Mouse (Mus musculus) kidney, embryonic 16.5 days (tissue): ENCODE data around the gene Olfr322. TPM values are rescaled to one million over a fixed set of nuclear protein-coding genes. Genes with fewer than 3 reads are reported as not detected.

Experiments
- ATAC-seq: fragments of 200-750 bp; cut with Nextera tagmentation; 2 replicates; pipeline ENCODE4 v1.8.0; 2017; ENCODE audit warnings: moderate TSS enrichment; ENCODE audit not compliant: low FRiP score, low TSS enrichment
- H3K27ac ChIP-seq: fragments of 300-500 bp; sonication (generic); 2 replicates; pipeline ENCODE4 v1.5.1; 2014; ENCODE audit warnings: low read length
- H3K27me3 ChIP-seq: fragments of 300-500 bp; sonication (generic); 2 replicates; pipeline ENCODE4 v1.6.1; 2014; ENCODE audit warnings: low read length, control low read depth, mixed read lengths; ENCODE audit not compliant: insufficient read depth
- H3K36me3 ChIP-seq: fragments of 300-500 bp; sonication (generic); 2 replicates; pipeline ENCODE4 v1.6.1; 2014; ENCODE audit warnings: low read length, control low read depth, mixed read lengths; ENCODE audit not compliant: insufficient read depth
- H3K4me1 ChIP-seq: fragments of 300-500 bp; sonication (generic); 2 replicates; pipeline ENCODE4 v1.6.1; 2014; ENCODE audit warnings: low read length, control low read depth, mixed read lengths; ENCODE audit not compliant: insufficient read depth
- H3K4me2 ChIP-seq: fragments of 300-500 bp; sonication (generic); replicated peaks from 2 replicates; pipeline ENCODE4 v1.6.1; 2014; ENCODE audit warnings: low read depth, low read length
- H3K4me3 ChIP-seq: fragments of 300-500 bp; sonication (generic); 2 replicates; pipeline ENCODE4 v1.5.1; 2014; ENCODE audit warnings: mild to moderate bottlenecking, low read length
- H3K9ac ChIP-seq: fragments of 300-500 bp; sonication (generic); replicated peaks from 2 replicates; pipeline ENCODE4 v1.6.1; 2014; ENCODE audit warnings: low read length
- H3K9me3 ChIP-seq: fragments of 300-500 bp; sonication (generic); 2 replicates; pipeline ENCODE4 v1.6.1; 2016; ENCODE audit warnings: low read length, control low read depth
- WGBS: fragments of 180-500 bp; shearing (Covaris S2); extraction: QIAGEN DNeasy Blood & Tissue Kit; methylation state at CpG from one replicate; pipeline ENCODE4 v1.1.7; 2014; 5-methylcytosine and 5-hydroxymethylcytosine counted together
- polyA plus RNA-seq: library from polyadenylated mRNA; unstranded; fragments of >200 nt; fragmentation: Nextera tagmentation; extraction: Ambion mirVana; gene quantifications from 2 replicates; pipeline ENCODE4 v1.2.1, GENCODE M21; 2015

Gene Olfr322
- polyA plus RNA-seq, result 0.04 and 0.12 TPM in 2 replicates

GRCm38 (mm10) chr11:58658596-58658995 lies at the start of gene Olfr322:
Gene Olfr322 (plus strand): TSS chr11:58658782.
- Histone ChIP-seq H3K36me3 (no peaks in the 10 kb centered on the region), H3K4me3 (no peak within 1 kb of the TSS), H3K27ac (no peak within 1 kb of the TSS), H3K4me1 (0 out of 2 replicates have a peak, but pooled peaks cover 4% of the 10 kb centered on the region), H3K9ac (no peak within 1 kb of the TSS), H3K9me3 (no peaks in the 10 kb centered on the region), H3K4me2 (no peak within 1 kb of the TSS), H3K27me3 (no peaks in the 10 kb centered on the region)
- WGBS, result 80% methylated on average over 4 of the region's 4 CpGs
- no peak for ATAC-seq

DNA sequence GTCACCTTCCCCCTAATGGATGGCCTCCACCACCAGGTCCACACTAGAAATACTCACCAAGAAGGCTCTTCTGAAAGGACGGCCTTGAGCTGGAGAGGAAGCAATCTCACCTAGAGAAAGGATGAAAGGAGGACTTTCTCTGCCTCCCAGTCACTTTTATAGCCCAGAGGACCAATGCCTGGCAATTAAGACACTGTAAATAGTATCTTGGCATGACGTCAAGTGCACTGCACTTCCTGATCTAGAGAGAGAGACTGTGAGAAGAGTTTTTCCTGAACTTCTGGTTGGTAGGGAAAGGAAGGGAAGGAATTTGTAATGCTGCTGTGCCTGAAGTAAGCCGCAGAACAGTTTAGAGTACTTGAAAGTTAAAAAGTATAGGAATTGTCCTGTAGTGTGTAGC lies 45.2 kb upstream of the Olfr322 start:
- Histone ChIP-seq H3K4me2 (no peak overlapping the region), H3K27ac (no peak overlapping the region), H3K4me3 (no peak overlapping the region), H3K9ac (no peak overlapping the region), H3K27me3 (no peaks in the 10 kb centered on the region), H3K36me3 (no peaks in the 10 kb centered on the region), H3K9me3 (no peaks in the 10 kb centered on the region), H3K4me1 (no peaks in the 10 kb centered on the region)
- ATAC-seq, result no peak
- WGBS, result 49% methylated on average over 3 of the region's 3 CpGs

DNA sequence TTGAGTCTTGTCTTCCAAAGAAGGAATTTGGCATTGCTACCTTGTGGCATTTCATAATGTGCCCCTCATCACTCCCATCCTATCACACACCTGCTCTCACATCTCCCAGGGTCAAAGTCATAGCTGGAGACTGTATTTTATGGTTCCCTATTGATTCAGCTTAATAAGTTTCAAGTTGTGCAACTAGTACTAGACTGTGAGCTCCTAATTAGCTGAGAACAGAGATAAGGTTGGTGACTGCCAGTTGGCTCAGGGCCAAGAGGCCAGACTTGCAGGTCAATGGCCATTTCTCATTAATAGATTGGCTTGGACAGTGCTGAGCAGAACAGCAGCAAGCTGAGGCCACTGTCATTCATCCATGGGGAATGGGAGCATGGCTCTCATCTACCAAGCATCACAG lies 44.1 kb upstream of the Olfr322 start:
- Histone ChIP-seq H3K4me3 (no peak overlapping the region), H3K4me1 (no peaks in the 10 kb centered on the region), H3K4me2 (no peak overlapping the region), H3K9me3 (no peaks in the 10 kb centered on the region), H3K9ac (no peak overlapping the region), H3K27me3 (no peaks in the 10 kb centered on the region), H3K27ac (no peak overlapping the region), H3K36me3 (no peaks in the 10 kb centered on the region)
- ATAC-seq, result no peak

DNA sequence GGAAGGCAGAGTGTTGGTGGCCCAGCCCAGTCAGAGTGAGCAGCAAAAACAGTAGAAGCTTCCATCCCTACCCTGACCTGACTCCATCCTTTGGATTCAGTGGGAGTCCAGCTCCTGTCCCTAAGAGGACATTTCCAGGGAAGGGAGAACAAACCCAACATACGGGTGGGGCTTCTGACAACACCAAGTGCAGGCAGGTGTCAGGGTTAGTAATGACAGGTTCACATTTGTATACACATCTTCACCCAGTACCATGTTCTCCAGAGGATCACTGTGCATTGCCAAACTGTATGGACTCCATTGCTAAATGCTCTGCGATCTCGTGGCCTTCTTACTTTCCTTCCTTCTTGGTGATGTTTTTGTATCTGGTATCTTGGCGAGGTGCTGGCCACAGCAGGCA lies 42.6 kb upstream of the Olfr322 start, which contains the start of gene 2210407C18Rik:
TSS of gene 2210407C18Rik (minus strand) at position 101 of the 400 bp plus-strand sequence.
- no peak within 1 kb of the TSS for H3K27ac ChIP-seq
- H3K4me2 ChIP-seq, result no peak within 1 kb of the TSS
- no peak for ATAC-seq
- 95% methylated on average over 4 of the region's 4 CpGs for WGBS
- H3K36me3 ChIP-seq, result no peaks in the 10 kb centered on the region
- H3K4me3 ChIP-seq, result no peak within 1 kb of the TSS
- no peaks in the 10 kb centered on the region for H3K9me3 ChIP-seq
- no peak within 1 kb of the TSS for H3K9ac ChIP-seq
- H3K27me3 ChIP-seq, result no peaks in the 10 kb centered on the region
- no peaks in the 10 kb centered on the region for H3K4me1 ChIP-seq

GRCm38 (mm10) chr11:58618369-58618768 lies 40.2 kb upstream of the Olfr322 start:
- H3K9me3 ChIP-seq, result no peaks in the 10 kb centered on the region
- no peak overlapping the region for H3K9ac ChIP-seq
- H3K4me2 ChIP-seq, result no peak overlapping the region
- no peaks in the 10 kb centered on the region for H3K27me3 ChIP-seq
- WGBS, result 77% methylated on average over 3 of the region's 3 CpGs
- H3K4me1 ChIP-seq, result no peaks in the 10 kb centered on the region
- no peak overlapping the region for H3K27ac ChIP-seq
- no peaks in the 10 kb centered on the region for H3K36me3 ChIP-seq
- no peak for ATAC-seq
- no peak overlapping the region for H3K4me3 ChIP-seq

GRCm38 (mm10) chr11:58618793-58619192 lies 39.8 kb upstream of the Olfr322 start:
- Histone ChIP-seq H3K27me3 (no peaks in the 10 kb centered on the region), H3K36me3 (no peaks in the 10 kb centered on the region), H3K27ac (no peak overlapping the region), H3K4me2 (no peak overlapping the region), H3K4me3 (no peak overlapping the region), H3K9ac (no peak overlapping the region), H3K4me1 (no peaks in the 10 kb centered on the region), H3K9me3 (no peaks in the 10 kb centered on the region)
- no peak for ATAC-seq
- WGBS, result 81% methylated on average over 6 of the region's 6 CpGs

- H3K4me1 ChIP-seq, result no peaks in the 10 kb centered on the region
- 57% methylated on average over 4 of the region's 4 CpGs for WGBS
- ATAC-seq, result no peak
- no peak overlapping the region for H3K27ac ChIP-seq
- H3K9me3 ChIP-seq, result no peaks in the 10 kb centered on the region
- H3K9ac ChIP-seq, result no peak overlapping the region
- H3K27me3 ChIP-seq, result no peaks in the 10 kb centered on the region
- H3K36me3 ChIP-seq, result no peaks in the 10 kb centered on the region
- no peak overlapping the region for H3K4me2 ChIP-seq
- H3K4me3 ChIP-seq, result no peak overlapping the region
These were observed 32.4 kb upstream of the Olfr322 start for GRCm38 (mm10) chr11:58626146-58626545.

DNA sequence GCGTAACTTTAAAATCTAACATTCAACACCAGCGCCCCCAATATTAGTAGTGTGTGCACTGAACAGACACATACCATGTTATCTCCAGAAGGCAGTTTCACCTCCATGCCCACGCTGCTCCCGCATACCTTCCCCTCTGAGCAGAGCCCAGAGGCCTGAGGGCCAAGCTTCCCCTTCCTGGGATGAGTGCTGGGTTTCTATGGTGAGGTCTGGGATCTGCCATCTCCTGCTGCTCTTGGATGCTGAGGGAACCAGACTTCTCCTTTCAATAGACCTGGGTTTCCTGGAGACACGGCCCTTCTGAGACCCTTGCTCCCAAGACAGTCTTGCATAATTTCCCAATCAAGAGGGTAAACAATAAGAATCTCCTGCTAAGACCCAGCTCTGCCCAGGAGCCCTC lies 28.2 kb upstream of the Olfr322 start, which contains the start of gene Olfr323:
TSS of gene Olfr323 (minus strand) at position 101 of the 400 bp plus-strand sequence.
- Histone ChIP-seq H3K9me3 (no peaks in the 10 kb centered on the region), H3K4me3 (no peak within 1 kb of the TSS), H3K27me3 (no peaks in the 10 kb centered on the region), H3K36me3 (no peaks in the 10 kb centered on the region), H3K27ac (no peak within 1 kb of the TSS), H3K4me2 (no peak within 1 kb of the TSS), H3K9ac (no peak within 1 kb of the TSS), H3K4me1 (no peaks in the 10 kb centered on the region)
- WGBS, result 73% methylated on average over 5 of the region's 5 CpGs
- no peak for ATAC-seq

DNA sequence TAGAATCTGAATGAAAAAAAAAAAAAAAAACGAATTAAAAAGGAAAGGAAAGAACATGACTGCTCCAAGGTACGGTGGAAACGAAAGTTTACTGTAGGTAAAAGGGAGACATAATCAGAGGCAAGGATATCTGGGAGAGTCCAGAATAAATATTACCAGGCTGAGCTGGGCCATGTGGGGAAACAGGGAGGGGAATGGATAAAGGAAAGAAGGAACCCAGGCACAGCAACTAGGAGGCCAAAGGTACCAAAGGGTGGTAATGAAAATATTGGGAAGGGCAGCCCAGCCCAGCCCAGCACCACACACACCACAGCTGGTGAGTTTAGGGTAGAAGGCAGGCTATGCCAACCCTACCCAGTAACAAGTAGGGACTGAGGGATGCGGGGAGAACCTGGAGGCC lies 23.7 kb upstream of the Olfr322 start:
- 0 out of 2 replicates have a peak, but pooled peaks cover 7% of the 10 kb centered on the region for H3K27me3 ChIP-seq
- no peak overlapping the region for H3K9ac ChIP-seq
- H3K36me3 ChIP-seq, result no peaks in the 10 kb centered on the region
- H3K4me3 ChIP-seq, result no peak overlapping the region
- H3K4me2 ChIP-seq, result no peak overlapping the region
- ATAC-seq, result no peak
- WGBS, result 68% methylated on average over 4 of the region's 4 CpGs
- no peak overlapping the region for H3K27ac ChIP-seq
- H3K4me1 ChIP-seq, result no peaks in the 10 kb centered on the region
- no peaks in the 10 kb centered on the region for H3K9me3 ChIP-seq

DNA sequence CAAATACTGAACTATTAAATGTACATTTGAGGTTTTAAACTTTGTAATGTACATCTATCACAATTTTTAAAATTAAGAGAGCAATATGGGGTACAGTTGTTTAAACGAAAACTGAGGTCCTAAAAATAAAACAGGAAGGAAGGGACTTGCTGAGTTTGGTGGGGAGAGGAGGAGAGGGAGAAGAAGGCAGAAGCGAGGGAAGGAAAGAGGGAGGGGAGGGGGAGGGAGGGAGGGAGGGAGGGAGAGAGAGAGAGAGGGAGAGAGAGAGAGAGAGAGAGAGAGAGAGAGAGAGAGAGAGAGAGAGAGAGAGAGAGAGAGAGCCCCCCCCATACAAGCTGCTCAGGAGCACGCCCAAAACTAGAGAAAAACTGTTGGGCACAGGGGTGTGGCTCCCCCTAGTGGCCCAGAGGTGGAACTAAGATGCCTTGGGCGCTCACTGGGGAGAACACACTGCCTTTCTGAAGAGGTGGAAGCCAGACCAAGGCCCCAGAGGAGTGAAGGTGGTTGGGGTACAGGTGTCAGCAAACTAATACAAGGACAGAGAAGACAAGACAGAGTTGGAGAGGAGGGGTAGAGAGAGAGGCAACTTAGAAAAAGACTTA lies 22.1 kb upstream of the Olfr322 start:
- H3K4me1 ChIP-seq, result peaks cover 2% of the 10 kb centered on the region; the same call in 1 of the 2 replicates
- H3K4me2 ChIP-seq, result no peak overlapping the region
- H3K36me3 ChIP-seq, result no peaks in the 10 kb centered on the region
- no peak overlapping the region for H3K9ac ChIP-seq
- 0 out of 2 replicates have a peak, but pooled peaks cover 13% of the 10 kb centered on the region for H3K27me3 ChIP-seq
- H3K4me3 ChIP-seq, result no peak overlapping the region
- WGBS, result 13% methylated on average over 3 of the region's 4 CpGs
- no peaks in the 10 kb centered on the region for H3K9me3 ChIP-seq
- no peak overlapping the region for H3K27ac ChIP-seq
- no peak for ATAC-seq
